Mouse (Mus musculus) embryo, embryonic 10.5 days (tissue): Measurements from ENCODE around the gene Gm14399.
"Not testable (repeated sequence)": the region's sequence is repeated elsewhere in the genome, so short reads cannot be mapped to it uniquely, and the experiment has no call there.

Source experiments
- DNase-seq: peaks from one replicate; pipeline ENCODE4 v3.0.0-alpha.2; 2015; ENCODE audit warnings: low spot score

The Gm14399 gene

DNA sequence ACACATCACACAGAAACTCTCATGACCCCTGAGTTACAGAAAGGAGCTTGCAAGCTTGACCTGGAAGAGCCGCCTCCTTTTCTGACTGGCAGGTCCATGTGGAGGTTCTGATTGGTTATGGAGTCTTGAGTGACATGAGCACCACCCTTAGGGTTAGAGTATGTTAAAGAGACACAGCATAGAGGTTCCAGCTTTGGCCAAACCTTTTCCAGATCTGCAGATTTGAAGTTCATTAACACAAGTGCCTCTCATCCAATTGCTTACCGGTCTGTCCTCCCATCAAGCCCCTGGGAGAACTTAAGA, at the start of gene Gm14399:
TSS of gene Gm14399 (minus strand) at position 20 of the 303 bp plus-strand sequence.
- DNase-seq, result not testable (repeated sequence)

DNA sequence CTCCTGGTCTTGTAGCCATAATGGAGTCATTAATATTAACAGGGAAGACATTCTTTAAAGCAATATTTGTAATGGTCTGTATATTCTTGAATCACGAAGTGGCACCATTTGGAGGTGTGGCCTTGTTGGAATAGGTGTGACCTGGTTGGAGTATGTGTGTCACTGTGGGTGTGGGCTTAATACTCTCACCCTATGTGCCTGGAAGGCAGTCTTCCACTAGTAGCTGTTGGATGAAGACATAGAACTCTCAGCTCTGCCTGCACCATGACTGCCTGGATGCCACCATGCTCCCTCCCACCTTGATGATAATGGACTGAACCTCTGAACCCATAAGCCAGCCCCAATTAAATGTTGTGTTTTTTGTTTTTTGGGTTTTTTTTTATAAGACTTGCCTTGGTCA, 37.2 kb upstream of the Gm14399 start:
- DNase-seq, result not testable (repeated sequence)

DNA sequence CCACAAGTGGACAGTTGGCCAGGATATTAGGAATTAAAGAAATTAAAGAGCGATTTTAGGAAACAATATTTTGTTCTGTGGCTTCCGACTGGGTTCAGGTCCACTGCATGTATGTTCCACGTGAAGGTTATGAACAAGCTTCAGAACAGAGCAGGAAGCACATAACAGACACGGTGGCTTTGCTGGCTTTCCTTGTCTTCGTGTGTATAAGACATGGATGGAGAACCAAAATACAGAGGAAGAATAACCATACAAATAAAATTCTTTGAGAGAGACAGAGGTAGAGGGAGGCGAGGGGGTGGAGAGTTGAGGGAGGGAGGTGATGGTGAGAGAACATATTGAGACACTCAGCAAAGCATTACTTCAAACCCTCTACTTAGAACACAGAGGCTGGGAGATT, 34.5 kb upstream of the Gm14399 start:
- no peak for DNase-seq

DNA sequence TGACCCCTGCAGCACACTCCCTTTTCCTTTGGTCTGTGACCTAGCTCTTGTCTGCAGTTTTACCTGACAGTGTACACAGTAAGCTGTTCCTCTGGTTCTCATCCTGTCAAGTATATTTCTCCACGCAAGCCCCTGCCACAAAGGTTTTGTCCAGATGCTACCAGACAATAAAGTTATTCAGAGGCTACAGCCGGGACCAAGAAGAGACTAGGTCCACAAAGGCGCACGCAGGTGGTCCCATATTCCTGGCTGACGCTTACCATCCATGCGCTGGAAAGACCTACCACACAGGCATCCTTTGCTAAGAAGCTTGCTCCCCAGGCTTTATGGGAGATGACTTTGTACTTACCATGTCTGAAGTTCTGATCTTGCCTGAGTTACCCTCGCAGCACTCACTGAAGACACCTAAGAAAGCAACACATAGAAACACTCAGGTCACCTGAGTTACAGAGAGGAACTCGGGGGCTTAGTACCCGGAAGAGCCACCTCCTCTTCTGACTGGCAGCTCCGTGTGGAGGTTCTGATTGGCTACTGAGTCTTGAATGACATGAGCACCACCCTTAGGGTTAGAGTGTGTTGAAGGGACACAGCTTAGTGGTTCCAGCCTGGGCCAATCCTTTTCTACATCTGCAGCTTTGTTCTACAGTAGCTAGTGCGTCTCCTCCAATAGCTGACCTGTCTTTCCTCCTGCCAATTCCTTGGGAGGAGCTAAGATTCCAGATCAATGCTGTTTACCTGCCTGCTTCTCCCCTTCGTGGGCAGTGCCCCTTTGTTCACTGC, 33.8 kb upstream of the Gm14399 start, which contains the start of gene Gm14443:
TSS of gene Gm14443 (minus strand) at position 471 of the 780 bp plus-strand sequence.
- DNase-seq, result not testable (repeated sequence)

DNA sequence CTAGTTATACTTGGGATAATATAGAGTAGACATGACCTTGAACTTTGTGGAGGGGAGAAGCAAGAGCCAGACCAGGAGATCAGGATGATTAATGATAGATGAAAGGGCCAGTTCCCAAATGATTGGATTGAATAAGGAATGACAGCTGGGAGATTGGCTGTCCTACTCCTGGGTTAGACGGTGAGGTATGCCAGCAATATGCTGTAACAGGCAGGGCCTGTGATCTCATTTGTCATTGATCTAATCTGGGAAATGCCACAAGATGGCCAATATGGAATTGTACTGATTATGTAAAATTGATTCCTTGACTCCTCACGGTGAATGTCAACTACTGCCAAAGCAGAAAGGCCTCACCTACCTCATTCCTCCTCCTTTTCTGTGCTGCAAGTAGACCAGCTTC, 32.2 kb upstream of the Gm14399 start:
- DNase-seq, result not testable (repeated sequence)

DNA sequence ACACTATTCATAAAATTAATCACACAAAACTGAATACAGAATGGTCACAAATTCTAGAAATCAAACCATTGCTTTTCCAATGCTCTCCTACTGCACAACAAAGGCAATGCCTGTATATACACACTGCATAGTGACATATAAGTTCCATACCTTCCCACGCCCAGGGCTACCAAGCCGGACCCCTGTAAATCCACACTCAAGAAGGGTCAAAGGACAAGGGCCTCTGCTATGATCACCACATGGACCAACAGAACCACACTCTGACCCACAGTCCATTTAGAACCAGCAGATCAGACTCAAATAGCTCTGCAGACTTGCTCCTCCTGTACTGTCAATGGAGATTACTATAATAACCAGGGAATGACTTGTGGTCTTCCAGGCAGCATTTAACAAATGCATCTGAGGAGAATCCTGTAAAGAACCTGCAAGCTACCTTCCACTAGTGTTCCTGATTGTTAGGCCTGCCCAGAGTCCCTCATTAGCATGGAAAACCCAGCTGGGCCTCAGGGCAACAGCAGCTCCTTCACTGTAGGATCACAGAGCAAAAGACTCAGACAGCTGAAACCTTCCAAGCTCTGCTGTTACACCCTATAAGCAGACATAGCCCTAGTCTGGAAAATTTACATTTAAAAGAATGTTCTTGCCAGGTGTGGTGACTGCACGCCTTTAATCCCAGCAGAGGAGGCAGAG, 31.2 kb upstream of the Gm14399 start:
- not testable (repeated sequence) for DNase-seq

DNA sequence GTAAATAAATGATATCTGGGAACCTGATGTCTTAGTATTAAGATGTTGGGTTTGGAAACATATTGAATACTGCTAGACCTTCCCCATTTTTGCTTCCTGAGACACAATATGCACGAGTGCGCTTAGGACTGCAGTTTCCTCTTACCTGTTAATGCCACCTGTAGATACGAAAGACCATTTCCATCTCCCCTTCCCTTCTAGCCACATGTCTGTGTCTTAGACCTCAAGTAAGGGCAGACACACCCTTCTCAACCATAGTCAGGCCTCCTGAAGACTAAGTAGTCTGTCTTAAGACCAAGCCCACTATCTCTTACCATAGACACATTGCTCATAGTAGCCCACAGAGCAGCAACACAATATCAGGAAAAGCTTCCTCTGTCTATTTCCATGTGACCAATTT, 30.3 kb upstream of the Gm14399 start:
- DNase-seq, result no peak

DNA sequence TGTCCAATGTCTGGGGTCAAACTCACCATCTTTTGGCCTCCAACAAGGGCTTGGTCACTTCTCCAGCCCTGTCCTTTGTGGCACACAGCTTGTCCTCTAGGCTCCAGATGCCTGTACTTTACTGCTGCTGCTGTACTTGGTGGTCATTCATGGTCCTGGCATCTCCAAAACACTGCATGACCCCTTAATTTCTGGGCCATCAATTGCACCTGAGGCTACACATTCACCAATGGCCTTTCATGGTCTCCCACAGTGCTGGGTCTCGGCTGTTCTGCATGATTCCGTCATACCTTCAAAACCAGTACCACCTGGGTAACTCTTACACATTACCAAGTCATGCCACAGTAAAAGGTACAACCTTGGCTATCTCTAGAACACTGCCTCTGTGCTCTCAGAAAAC, 25.1 kb upstream of the Gm14399 start:
- DNase-seq, result not testable (repeated sequence)

DNA sequence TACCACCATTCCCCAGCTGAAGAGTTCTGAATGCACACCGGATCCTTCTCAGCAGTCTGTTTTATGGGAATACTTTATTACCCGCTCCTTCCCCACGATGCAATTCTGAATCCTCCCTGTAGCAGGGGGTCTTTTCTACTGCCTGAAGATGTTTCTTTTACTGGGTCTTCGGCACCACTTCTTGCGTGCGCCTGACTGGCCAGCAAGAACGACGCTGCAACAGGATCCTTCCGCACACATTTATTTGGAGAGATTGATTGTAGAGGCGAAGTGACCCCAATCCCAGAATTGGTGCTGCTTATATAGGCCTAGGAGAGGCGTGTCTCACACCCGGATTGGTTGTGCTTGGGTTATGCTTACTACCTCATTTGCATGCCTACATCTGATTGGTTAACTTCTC, 23.3 kb upstream of the Gm14399 start:
- not testable (repeated sequence) for DNase-seq

DNA sequence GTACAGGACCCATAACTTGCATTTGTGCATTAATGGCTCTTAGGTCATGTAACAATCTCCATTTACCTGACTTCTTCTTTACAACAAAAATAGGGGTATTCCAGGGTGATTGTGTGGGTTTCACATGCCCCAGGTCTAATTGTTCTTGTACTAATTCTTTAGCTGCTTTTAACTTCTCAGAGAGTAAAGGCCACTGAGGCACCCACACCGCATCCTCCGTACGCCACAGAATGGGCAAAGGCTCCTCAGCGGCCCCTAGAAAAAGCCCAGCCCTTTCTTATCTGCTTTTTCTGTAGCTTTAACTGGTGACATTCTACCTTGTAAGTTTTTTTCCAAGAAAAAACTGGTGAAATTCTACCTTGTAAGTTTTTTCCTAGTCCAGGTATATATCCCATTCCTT, 19.6 kb upstream of the Gm14399 start:
- DNase-seq, result not testable (repeated sequence)

DNA sequence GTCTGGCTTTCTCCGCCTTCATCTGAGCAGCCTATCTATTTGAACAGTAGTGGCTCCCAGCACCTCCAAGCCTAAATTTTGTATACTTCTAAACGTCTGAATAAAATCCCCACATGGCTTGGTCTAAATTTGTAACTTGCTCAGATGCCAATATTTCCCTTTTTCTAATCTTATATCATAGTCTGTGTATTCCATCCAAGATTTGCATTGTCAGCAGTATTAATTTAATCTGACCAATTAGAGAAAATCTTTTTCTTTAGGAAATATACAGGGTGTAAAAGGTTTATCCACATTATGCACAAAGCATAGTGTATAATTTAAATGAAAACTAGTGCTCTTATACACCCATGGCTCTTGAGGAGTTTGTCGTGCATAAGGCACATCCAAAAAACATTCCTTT, 16.8 kb upstream of the Gm14399 start:
- no peak for DNase-seq

DNA sequence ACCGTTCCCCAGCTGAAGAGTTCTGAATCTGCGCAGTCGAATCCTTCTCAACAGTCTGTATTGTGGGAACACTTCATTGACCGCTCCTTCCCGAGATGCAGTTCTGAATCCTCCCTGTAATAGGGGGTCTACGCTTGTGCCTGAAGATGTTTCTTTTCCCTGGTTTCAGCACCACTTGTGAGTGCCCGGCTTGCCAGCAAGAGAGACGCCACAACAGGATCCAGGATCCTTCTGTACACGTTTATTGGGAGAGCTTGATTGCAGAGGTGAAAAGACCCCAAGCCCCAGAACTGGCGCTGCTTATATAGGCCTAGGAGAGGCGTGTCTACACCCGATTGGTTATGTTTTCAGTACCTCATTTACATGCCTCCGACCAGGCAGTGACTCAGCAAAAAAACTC, 14.9 kb upstream of the Gm14399 start:
- no peak for DNase-seq

DNA sequence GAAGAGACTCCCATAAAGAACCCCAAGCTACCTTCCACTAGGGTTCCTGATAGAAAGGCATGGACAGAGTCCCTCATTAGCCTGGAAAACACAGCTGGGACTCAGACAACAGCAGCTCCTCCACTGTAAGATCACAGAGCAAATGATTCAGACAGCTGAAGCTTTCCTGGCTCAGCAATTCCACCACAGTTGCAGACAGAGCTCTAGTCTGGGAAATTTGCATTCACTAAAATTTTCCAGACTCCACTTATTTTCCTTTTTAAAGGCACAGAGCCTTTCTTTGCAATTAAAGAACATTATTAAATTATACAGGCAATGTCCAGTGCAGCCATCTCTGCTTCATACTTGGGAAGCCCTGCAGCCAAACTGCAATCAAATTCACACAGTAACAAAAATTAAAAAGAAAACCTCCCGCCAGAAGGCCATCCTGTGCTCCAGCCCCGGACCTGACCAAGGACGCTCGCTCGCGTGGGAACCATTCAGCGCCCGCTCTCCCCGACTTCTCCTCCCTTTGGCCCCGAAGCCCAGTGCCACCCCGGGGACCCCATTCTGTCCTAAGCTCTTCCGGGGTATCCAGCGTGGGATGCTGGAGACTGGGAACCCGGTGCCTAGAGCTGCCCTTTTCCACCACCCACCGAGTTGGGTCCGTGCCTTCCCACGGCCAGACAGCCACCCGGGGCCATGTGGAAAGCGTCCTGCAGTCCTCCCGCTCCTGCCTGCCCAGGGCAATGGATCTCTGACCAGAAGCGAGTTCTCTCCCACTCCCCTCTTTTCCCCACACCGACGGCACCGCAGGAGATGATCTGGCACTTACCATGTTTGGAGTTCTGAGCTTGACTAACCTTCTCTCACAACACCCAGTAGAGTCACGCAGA, 457 bp downstream of the Gm14399 start:
- DNase-seq, result peak; percentile 12

DNA sequence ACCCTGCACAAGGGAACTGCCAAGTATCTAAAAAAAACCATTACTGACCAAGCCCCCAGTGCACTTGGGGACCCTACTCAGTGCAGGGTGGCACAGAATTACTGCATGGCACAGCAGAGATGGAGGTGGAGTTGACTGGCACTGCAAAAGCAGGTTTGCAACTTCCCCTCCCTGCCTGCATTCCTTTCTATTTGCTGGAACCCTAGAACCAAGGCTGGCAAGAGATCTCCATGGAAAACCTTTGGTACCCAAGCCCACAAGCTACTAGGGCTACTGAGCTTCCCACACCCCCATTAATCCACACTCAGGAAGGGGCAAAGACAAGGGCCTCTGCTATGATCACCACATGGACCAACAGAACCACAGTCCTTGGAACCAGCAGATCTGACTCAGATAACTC, 1.2 kb downstream of the Gm14399 start:
- not testable (repeated sequence) for DNase-seq
